Mouse (Mus musculus) midbrain, embryonic 15.5 days (tissue): Measurements from ENCODE around the gene Jazf1. TPM values are rescaled to one million over a fixed set of nuclear protein-coding genes. Genes with fewer than 3 reads are reported as not detected.

ENCODE experiments used
- ATAC-seq: fragments of 200-750 bp; cut with Nextera tagmentation; replicated peaks from 2 replicates; pipeline ENCODE4 v1.8.0; 2017; ENCODE audit warnings: moderate TSS enrichment
- H3K27ac ChIP-seq: fragments of 300-500 bp; sonication (generic); 2 replicates; pipeline ENCODE4 v1.5.1; 2015; ENCODE audit warnings: mild to moderate bottlenecking, inconsistent platforms
- H3K27me3 ChIP-seq: fragments of 300-500 bp; sonication (generic); replicated peaks from 2 replicates; pipeline ENCODE4 v1.6.1; 2015; ENCODE audit warnings: inconsistent platforms
- H3K36me3 ChIP-seq: fragments of 300-500 bp; sonication (generic); replicated peaks from 2 replicates; pipeline ENCODE4 v1.6.1; 2015; ENCODE audit warnings: inconsistent platforms
- H3K4me1 ChIP-seq: fragments of 300-500 bp; sonication (generic); 2 replicates; pipeline ENCODE4 v1.6.1; 2015; ENCODE audit warnings: inconsistent platforms
- H3K4me2 ChIP-seq: fragments of 300-500 bp; sonication (generic); 2 replicates; pipeline ENCODE4 v1.6.1; 2015; ENCODE audit warnings: inconsistent platforms, mild to moderate bottlenecking, moderate library complexity
- H3K4me3 ChIP-seq: fragments of 300-500 bp; sonication (generic); 2 replicates; pipeline ENCODE4 v1.5.1; 2015; ENCODE audit warnings: mild to moderate bottlenecking, inconsistent platforms
- H3K9ac ChIP-seq: fragments of 300-500 bp; sonication (generic); 2 replicates; pipeline ENCODE4 v1.6.1; 2015; ENCODE audit warnings: mild to moderate bottlenecking, inconsistent platforms
- H3K9me3 ChIP-seq: fragments of 300-500 bp; sonication (generic); 2 replicates; pipeline ENCODE4 v1.6.1; 2016; ENCODE audit warnings: inconsistent platforms
- WGBS: fragments of 180-500 bp; shearing (Covaris S2); methylation state at CpG from one replicate; pipeline ENCODE4 v1.1.7; 2015; ENCODE audit warnings: mixed read lengths; 5-methylcytosine and 5-hydroxymethylcytosine counted together
- polyA plus RNA-seq: library from polyadenylated mRNA; unstranded; fragments of >200 nt; fragmentation: Nextera tagmentation; extraction: Ambion mirVana; gene quantifications from 2 replicates; pipeline ENCODE4 v1.2.1, GENCODE M21; 2015

Gene Jazf1
- polyA plus RNA-seq, 1 experiment from 2014 or later, result 51.4 TPM

DNA sequence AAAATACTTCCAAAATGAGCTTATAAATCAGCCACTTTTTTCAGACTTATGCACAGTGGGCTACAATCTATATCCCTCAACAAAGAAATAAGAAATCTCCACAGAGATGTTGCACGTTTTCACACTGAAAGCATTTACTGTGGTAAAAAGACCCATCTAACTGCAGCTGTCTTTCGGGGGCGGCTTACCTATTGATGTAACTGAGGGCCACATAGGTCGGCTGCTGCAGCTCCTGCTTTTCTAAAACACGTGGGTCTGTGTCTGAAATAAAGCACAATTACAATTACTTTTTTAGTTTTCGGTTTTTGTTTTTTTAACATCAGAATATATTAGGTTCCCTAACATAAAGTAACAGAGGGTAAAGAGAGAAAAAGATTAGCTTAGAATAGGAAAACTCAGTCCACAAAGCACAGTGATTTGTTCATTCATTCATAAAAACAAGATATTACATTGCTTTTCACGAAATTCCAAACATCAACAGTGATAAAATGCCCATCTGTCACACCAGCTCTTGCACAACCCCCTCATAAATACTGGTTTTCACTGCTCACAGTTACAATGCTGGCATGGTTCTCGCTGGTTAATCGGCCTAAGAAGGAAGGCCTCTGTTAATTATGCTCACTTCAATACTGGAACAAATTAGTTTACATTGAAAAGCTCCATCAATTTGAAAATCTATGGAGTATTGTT, 174.5 kb downstream of the Jazf1 start:
- Histone ChIP-seq H3K4me1 (peaks cover 23% of the 10 kb centered on the region), H3K4me2 (peak overlapping the region; percentile 12; the same call in 1 of the 2 replicates), H3K36me3 (no peaks in the 10 kb centered on the region), H3K9ac (no peak overlapping the region), H3K27ac (peak overlapping the region; percentile 40; the same call in 1 of the 2 replicates), H3K9me3 (no peaks in the 10 kb centered on the region), H3K4me3 (no peak overlapping the region), H3K27me3 (no peaks in the 10 kb centered on the region)
- WGBS, result 18% methylated on average over 9 of the region's 9 CpGs
- peak; percentile 65 for ATAC-seq

DNA sequence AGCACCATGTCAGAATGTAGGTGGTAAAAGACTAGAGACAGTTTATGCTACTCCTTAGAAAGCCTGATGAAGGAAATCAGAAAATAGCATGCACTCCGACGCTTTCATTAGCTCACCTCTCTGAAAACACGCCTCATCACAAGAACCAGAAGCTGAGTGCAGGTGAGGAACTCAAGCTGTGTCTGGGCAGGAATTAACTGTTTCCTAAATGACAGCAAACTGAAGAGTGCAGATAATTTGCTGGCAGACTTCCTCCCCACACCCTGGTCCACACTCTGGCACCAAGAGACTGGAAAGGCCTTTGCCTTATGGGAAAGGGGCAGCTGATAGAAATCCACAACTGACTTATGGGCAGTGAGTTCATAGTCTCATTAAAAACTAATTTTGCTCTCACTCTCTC, 175.5 kb downstream of the Jazf1 start:
- Histone ChIP-seq H3K27ac (peak overlapping the region; percentile 40; the same call in 1 of the 2 replicates), H3K27me3 (no peaks in the 10 kb centered on the region), H3K9ac (no peak overlapping the region), H3K4me3 (no peak overlapping the region), H3K9me3 (no peaks in the 10 kb centered on the region), H3K36me3 (no peaks in the 10 kb centered on the region), H3K4me2 (no peak overlapping the region), H3K4me1 (peaks cover 23% of the 10 kb centered on the region)
- WGBS, result 83% methylated on average over 3 of the region's 3 CpGs
- ATAC-seq, result no peak

DNA sequence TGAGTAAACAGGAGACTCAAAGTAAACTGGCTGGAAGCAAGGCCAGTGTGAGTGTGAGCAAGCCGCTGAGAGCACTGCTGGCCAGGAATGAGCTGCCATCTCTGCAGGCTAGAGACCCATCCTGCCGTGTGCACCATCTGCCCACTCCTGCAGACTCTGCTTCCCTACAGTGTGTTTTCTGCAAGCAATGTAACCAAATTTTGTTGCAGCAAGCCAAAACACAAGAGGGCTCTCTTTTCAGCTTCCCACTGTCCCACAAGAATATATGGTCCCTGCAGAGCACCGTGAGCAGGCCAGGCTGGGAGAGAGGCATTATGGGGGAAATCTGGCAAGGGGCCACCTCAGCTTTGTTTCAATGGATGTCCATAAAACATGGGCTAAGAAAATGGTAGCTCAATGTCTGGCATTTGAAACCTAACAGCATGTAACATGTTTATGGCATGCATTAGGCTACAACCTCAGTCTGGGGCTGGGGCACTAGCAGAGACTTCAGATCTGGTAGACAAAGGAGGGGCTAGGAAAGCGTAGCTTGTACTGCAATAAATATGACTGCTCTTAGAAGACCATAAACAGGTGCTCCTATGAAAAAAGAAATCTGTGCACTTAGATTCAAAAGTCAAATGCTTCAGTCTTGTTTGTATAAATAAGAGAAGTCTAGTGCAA, 180.8 kb downstream of the Jazf1 start:
- no peak for ATAC-seq
- Histone ChIP-seq H3K4me3 (no peak overlapping the region), H3K9ac (no peak overlapping the region), H3K4me2 (no peak overlapping the region), H3K27ac (no peak overlapping the region), H3K36me3 (no peaks in the 10 kb centered on the region), H3K27me3 (no peaks in the 10 kb centered on the region), H3K4me1 (peaks cover 6% of the 10 kb centered on the region; the same call in 1 of the 2 replicates), H3K9me3 (no peaks in the 10 kb centered on the region)
- whole genome bisulfite sequencing, result 56% methylated on average over 4 of the region's 4 CpGs

GRCm38 (mm10) chr6:52883773-52884172, 184.7 kb downstream of the Jazf1 start:
- Histone ChIP-seq H3K27ac (no peak overlapping the region), H3K9ac (no peak overlapping the region), H3K36me3 (no peaks in the 10 kb centered on the region), H3K4me2 (no peak overlapping the region), H3K27me3 (no peaks in the 10 kb centered on the region), H3K9me3 (no peaks in the 10 kb centered on the region), H3K4me1 (peaks cover 4% of the 10 kb centered on the region; the same call in 1 of the 2 replicates), H3K4me3 (no peak overlapping the region)
- 79% methylated on average over 2 of the region's 2 CpGs for WGBS
- no peak for ATAC-seq

DNA sequence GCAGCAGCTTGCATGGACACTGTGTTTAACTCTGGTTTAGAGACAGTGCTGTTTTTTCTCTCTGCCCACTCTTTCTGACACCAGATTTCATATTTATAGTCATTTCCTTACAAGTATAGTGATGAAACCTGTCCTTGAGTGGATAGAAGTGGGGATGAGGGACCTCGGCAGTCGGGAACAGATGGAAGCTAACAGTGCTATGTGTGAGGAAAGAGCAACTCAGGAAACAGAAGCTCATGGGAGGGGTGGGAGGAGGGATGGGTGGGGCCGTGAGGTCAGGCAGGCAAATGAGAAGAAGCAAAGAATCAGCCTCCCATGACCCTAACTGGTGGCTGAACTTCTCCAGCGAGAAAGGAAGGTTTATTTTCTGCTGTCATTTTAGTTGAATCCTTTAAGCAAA, 191.3 kb downstream of the Jazf1 start:
- no peak for ATAC-seq

GRCm38 (mm10) chr6:52871306-52871705, 197.1 kb downstream of the Jazf1 start:
- WGBS, result 10% methylated on average over 2 of the region's 2 CpGs
- H3K4me3 ChIP-seq, result no peak overlapping the region
- H3K4me2 ChIP-seq, result no peak overlapping the region
- H3K9ac ChIP-seq, result no peak overlapping the region
- no peak overlapping the region for H3K27ac ChIP-seq
- H3K27me3 ChIP-seq, result no peaks in the 10 kb centered on the region
- H3K9me3 ChIP-seq, result no peaks in the 10 kb centered on the region
- no peak for ATAC-seq
- H3K36me3 ChIP-seq, result no peaks in the 10 kb centered on the region
- H3K4me1 ChIP-seq, result peaks cover 8% of the 10 kb centered on the region; the same call in 1 of the 2 replicates

More for the DNA sequence above, 191.3 kb downstream of the Jazf1 start:
- WGBS, result 56% methylated on average over 4 of the region's 4 CpGs
- no peak overlapping the region for H3K9ac ChIP-seq
- no peak overlapping the region for H3K4me2 ChIP-seq
- H3K27ac ChIP-seq, result no peak overlapping the region
- no peaks in the 10 kb centered on the region for H3K9me3 ChIP-seq
- H3K4me1 ChIP-seq, result no peaks in the 10 kb centered on the region
- H3K27me3 ChIP-seq, result no peaks in the 10 kb centered on the region
- no peaks in the 10 kb centered on the region for H3K36me3 ChIP-seq
- H3K4me3 ChIP-seq, result no peak overlapping the region

DNA sequence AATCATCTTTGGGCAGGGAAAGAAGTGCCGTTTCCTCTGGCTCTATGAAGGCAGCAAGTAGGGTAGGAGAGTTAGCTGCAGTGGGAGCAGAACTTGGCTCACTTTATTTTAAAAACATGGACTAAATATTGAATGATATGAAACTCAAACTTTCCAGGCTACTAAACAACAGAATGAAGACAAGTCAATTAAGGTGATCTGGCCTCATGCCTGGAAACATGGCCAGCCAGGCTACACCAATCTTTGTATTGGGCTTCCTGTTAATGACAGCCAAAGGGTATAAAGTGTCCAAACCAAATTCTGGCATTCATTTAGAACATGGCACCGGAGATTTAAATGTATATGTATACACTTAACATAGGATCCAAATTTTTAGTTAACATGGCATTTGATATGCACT, 199.2 kb downstream of the Jazf1 start:
- H3K27ac ChIP-seq, result no peak overlapping the region
- no peak overlapping the region for H3K4me2 ChIP-seq
- no peak overlapping the region for H3K4me3 ChIP-seq
- 77% methylated on average over 2 of the region's 2 CpGs for WGBS
- no peaks in the 10 kb centered on the region for H3K27me3 ChIP-seq
- H3K4me1 ChIP-seq, result peaks cover 8% of the 10 kb centered on the region; the same call in 1 of the 2 replicates
- H3K9me3 ChIP-seq, result no peaks in the 10 kb centered on the region
- no peak overlapping the region for H3K9ac ChIP-seq
- no peaks in the 10 kb centered on the region for H3K36me3 ChIP-seq
- no peak for ATAC-seq

DNA sequence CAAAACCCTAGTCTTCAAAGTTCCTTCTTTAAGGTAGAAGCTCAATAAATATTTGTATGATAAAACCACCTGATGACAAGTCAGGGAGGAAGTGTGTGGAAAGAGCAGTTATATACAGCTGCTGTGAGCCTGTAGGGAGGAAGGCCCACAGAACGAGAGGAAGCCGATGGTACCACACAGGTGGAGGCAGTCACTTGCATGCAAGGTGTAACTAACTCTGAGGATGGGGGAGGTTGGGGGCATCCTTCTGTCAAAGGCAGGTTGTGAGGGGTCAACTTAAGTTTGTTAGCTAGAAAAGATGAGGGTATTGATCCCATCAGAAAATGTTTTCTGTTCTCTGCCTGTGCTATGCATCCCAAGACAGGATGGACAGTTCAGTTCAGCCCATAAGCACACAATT, 200.1 kb downstream of the Jazf1 start:
- 86% methylated on average over 2 of the region's 2 CpGs for WGBS
- H3K4me1 ChIP-seq, result peaks cover 8% of the 10 kb centered on the region; the same call in 1 of the 2 replicates
- H3K36me3 ChIP-seq, result no peaks in the 10 kb centered on the region
- H3K4me2 ChIP-seq, result no peak overlapping the region
- no peak overlapping the region for H3K4me3 ChIP-seq
- ATAC-seq, result no peak
- no peak overlapping the region for H3K27ac ChIP-seq
- no peak overlapping the region for H3K9ac ChIP-seq
- H3K9me3 ChIP-seq, result no peaks in the 10 kb centered on the region
- H3K27me3 ChIP-seq, result no peaks in the 10 kb centered on the region

DNA sequence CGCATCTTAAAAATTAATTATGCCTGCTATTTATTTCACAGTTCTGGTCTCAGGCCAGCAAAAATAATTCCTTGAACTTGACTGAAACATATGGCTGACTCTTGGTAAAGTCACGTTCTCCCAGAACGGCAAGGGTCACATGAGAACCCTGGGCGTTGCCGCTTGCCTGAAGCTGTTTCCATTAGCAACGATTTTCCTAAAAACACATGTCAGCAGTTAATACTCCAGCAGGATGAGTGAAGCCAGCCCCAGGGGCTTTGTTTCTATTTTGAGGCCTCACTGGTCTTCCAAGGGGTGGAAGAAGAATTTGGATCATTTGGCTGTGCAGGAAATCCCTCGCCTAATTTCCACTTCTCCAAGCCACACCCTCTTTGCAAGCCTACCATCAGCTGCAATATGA, 206.5 kb downstream of the Jazf1 start:
- Histone ChIP-seq H3K36me3 (no peaks in the 10 kb centered on the region), H3K27ac (peak overlapping the region; percentile 46), H3K9ac (no peak overlapping the region), H3K4me2 (no peak overlapping the region), H3K4me1 (peaks cover 53% of the 10 kb centered on the region), H3K27me3 (no peaks in the 10 kb centered on the region), H3K9me3 (no peaks in the 10 kb centered on the region), H3K4me3 (no peak overlapping the region)
- ATAC-seq, result no peak
- 27% methylated on average over 7 of the region's 7 CpGs for WGBS

GRCm38 (mm10) chr6:52861186-52861820, 207.1 kb downstream of the Jazf1 start:
- Histone ChIP-seq H3K4me2 (no peak overlapping the region), H3K4me3 (no peak overlapping the region), H3K36me3 (no peaks in the 10 kb centered on the region), H3K9ac (no peak overlapping the region), H3K4me1 (peaks cover 56% of the 10 kb centered on the region), H3K9me3 (no peaks in the 10 kb centered on the region), H3K27ac (peak overlapping the region; percentile 46), H3K27me3 (no peaks in the 10 kb centered on the region)
- 0 out of 2 replicates have a peak, but pooled peaks have one; percentile 15 for ATAC-seq
- WGBS, result 50% methylated on average over 9 of the region's 9 CpGs

DNA sequence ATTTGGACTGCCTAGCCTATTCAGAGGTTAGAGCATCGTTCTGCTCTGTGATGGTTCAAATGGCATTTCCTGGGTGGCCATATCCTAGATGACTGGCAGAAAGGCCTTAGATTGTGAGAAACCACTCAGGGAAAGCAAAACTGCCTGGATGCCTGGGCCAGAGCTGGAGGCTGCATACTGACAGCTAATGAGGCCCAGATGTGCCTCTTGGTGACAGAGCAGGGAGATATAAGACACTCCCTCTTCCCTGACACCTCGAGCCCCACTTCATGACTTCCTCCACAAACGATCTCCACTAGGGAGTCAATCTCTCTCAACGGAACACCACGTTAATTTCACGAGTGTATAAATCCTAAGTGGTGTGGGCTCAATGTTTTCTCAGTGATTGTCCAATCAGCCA, 207.7 kb downstream of the Jazf1 start:
- H3K4me2 ChIP-seq, result no peak overlapping the region
- H3K4me3 ChIP-seq, result no peak overlapping the region
- 47% methylated on average over 6 of the region's 6 CpGs for WGBS
- no peaks in the 10 kb centered on the region for H3K36me3 ChIP-seq
- no peak for ATAC-seq
- H3K27ac ChIP-seq, result no peak overlapping the region
- no peaks in the 10 kb centered on the region for H3K9me3 ChIP-seq
- H3K9ac ChIP-seq, result no peak overlapping the region
- H3K4me1 ChIP-seq, result peaks cover 56% of the 10 kb centered on the region
- no peaks in the 10 kb centered on the region for H3K27me3 ChIP-seq

- Histone ChIP-seq H3K36me3 (no peaks in the 10 kb centered on the region), H3K4me1 (peaks cover 60% of the 10 kb centered on the region), H3K4me2 (no peak overlapping the region), H3K9ac (no peak overlapping the region), H3K27me3 (no peaks in the 10 kb centered on the region), H3K4me3 (no peak overlapping the region), H3K9me3 (no peaks in the 10 kb centered on the region), H3K27ac (peak overlapping the region; percentile 77)
- WGBS, result 35% methylated on average over 3 of the region's 3 CpGs
- ATAC-seq, result peak; percentile 34
These were observed 209.5 kb downstream of the Jazf1 start for GRCm38 (mm10) chr6:52858911-52859431.
